Mouse (Mus musculus) regulatory T cell (primary cell): ENCODE measurements around the gene Uhrf2.
"Not testable (repeated sequence)": the region's sequence is repeated elsewhere in the genome, so short reads cannot be mapped to it uniquely, and the experiment has no call there.

Experiments used
- in situ Hi-C: fragments of 300-600 bp; cut with MboI, MseI; formaldehyde crosslinking; loops from one replicate; pipeline ENCODE4 v1.15.1; 2025; ENCODE audit warnings: high pct_unique_total_duplicates

Uhrf2 gene

DNA sequence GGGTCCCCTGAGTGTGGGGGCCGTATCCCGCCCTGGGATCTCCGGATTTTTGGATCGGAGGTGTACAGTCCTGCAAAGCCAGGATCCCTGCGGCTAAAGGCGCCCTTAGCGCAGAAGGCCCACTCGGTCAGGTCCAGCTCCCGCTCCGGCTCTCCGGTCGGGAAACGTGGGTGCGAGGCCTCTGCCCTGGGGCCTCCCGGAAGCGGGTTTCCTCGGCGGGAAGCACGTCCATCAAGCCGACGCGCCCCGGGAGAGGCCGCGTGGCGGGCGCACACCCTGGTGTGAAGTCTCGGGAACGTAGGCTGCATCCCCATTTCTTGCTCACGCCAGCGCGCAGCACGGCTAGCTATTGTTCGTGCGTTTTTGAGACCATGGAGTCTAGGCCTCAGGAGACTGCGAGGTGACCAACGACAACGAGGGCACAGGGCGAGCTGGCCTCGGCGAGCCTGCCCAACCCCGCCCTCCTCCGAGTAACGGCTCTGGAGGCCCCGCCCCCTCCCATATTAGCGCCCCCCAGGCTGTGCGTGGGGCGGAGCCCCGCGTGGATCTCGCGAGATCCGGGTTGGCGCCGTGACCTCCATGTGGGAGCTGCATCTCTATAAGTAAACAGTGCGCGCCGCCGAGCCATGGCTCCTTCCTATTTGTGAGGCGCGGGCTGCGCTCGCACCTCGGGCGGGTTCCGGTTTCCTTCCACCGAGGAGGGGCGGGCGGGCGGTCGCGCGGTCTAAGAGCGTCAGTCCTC lies at the start of gene Uhrf2:
Gene Uhrf2, plus strand, starts transcription at position 620 of the 742 bp plus-strand sequence.
- in situ Hi-C loops = no loop called here

DNA sequence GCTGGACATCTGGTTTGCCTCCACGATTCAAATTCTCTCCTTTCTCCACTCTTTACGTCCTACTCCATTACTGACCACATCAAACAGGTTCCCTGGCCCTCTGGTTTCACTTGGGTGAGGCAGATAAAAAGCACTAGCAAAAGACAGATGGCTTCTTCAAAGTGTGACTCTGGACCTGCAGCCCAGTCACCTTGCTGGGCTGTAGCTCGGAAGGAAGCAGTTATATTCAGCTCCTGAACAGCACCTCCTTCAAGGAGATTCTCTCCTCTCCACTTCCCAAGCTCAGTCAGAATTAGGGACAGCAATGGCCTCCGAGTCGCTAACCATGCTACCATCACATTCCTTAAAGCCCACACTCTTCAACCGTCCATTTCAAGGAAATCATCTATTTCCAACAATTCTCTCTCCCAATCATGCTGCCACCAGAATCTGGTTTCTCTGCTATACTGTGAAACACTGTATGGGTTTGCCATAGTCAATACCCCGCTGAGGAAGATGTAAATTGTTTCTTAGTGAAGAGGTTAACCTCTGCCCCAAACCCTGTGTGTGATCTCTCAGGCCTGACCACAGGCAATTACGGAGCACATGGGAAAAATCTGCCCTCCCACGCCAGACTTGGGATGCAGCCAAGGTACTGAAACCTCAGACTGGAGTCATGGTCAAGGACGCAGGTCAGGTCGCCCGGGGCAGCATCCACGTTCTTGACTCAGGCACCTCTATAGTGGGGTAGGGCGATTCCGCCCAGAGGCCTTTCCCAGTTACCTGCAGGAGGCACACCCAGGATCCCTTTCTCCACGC lies 45.9 kb upstream of the Uhrf2 start:
- in situ Hi-C loops = loop anchor here (10.0 kb wide), 1 partner anchor 590 kb away; no protein-coding TSS in a partner anchor

DNA sequence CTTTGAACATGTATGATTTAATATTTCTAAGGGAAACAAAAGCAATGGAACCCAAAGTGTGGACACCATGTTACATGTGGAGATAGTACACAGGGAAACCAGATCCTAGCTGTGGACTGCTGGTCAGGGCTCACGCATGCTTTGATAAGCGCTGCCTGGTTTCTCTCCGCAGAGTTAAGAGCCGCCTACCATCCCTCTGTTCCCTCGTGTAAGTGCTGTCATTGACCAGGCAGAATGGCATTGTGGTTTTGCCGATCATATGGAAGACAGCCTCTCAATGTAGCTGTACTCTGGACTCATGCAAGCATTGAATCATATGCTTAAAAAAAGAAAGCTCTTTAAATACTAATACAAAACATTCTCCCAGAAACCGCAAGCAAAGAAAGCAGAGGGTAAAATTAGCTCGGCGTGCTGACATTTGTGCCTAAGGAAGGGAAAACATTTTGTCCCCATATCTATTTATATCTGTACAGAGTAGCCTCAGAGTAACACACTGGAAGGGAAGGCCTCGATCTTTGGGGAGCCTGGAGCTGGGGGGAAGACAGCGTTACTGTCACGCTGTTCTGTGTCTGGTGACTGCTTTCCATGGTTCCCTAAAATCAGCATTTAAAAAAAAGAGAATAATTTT lies 43.7 kb upstream of the Uhrf2 start:
- in situ Hi-C loops = loop anchor here (10.0 kb wide), 1 partner anchor 588 kb away; no protein-coding TSS in a partner anchor

DNA sequence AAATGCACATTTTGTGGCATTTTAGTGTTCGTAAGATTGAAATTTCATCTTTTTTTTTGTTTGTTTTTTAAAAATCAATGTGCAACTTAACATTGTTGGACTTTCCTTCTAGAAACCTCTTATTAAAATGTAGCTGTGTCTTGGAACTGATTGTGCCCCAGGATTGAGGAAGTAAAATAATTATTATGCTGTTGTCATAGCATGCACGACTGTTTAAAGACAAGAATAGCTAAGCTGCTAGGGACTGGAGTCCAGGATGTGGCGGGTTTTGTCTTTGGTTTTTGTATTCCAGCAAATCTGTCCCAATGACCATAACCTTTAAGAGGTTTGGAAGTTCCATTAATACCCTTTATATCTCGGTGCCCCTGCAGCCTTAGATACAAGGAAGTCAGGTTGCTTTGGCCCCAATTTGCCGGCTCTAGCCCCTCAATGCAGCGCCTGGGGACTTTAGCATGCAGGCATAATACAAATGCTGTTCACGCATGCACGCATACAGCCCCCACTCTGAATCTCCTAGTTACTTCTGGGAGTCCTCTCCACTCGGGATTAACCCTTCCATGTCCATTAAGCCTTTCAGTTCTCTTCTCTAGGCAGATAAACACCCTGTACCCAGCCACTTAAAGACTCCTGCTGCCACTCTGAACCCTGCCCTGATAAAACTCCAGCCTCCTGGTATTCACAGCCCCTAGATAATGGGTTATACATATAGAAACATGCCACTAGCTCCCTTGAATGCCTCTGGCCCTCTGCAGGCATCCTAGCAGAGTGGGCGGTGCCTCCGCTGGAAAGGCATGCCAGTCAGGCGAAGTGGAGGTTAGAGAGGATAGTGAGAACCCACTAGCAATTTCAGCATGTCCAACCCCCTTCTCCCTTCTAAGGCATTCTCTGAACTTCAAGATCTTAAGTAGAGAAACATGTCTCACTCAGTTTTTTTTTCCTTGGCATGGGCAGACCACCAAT lies 29.6 kb upstream of the Uhrf2 start:
- in situ Hi-C loops = no loop called here

DNA sequence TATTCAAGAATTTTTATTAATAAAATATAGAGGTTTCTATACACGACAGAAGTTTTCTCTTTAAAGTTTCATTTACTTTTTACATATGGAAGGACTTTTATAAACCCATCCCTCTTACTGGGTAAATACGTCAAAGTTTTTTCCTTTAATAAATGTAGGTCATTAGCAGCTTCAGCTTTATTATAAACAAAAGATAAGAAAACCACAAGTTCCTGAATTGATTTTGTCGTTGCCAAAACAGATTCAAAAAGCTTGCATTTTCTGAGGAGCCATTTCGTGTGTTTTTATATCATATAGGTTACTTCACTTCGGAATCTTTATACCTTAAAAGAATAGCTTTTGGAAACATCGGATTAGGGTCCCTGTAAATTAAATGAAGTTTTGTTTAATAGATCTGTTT lies 28.8 kb upstream of the Uhrf2 start:
- in situ Hi-C loops = no loop called here

DNA sequence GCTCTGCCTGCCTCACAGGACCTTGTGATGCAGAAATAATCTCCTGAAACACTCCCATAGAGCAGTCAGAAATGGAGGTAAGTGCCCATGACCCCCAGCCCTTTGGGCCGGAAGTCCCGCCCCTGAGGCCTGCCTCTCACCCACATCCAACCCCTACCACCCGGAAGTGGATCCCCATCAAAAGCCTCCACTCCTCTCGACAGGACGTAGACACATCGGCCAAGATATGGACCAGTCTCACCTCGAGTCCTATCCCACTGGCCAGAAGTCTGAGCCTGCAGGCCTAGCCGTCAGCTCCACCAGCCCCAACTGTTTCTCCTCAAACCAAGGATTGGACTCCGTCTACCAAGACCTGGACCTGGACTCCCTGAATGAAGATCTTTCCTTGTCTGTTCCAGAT lies 26.7 kb upstream of the Uhrf2 start, which contains the start of gene Trpd52l3:
Gene Trpd52l3, plus strand, starts transcription at position 170 of the 400 bp plus-strand sequence.
- in situ Hi-C loops = no loop called here

DNA sequence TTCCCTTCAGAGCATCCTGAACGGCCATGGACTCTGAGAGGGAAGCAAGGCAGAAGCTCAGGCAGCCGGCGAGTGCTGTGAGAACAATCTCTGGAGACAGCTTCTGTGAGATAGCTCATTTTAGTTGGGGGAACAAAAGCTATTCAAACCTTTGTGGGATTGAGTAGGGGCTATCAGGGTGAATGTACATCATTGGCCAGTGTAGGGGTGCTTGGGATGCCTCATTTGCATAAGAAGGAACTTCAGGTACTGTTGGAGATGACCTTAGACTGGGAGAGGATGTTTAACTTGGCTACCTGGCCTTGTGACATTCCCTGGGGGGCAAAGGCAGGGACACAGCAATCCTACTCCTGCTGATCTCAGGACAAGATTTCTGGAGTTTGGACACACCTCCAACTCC lies 23.9 kb upstream of the Uhrf2 start:
- in situ Hi-C loops = no loop called here

DNA sequence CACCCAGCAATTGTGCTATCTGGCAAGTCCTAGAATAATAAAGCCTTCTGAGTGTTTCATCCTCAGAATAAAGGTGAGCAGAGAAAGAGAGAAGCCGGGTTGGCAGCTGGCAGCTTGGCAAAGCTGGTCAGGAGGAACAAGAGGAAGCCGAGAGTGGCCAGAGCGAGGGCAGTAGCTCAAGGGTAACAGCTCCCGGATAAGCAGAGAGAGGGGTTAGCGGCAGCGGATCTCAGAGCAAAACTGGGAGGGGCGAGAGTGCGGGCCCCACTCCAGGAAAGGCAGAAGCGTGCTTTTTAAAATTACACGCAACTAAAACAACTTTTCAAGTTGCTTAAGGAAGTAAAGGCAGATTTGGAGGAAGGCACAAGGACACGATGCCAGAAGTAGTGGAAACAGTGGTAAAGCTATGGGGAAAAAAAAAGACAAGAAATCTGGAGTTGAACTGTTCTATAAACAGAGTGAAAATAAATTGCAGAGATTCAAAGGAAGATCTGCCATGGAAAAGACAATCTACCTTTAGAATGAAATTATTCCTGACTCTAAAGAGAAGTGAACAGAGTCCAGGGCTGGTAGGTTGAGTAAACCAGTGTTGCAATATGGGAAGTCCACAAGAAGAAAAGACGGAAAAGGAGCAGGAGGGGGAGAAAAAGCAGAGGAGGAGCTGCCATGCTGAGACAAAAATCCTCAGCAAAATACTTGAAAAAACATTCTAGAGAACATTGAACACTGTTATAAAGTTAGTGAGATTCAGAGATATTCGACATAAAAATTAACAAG lies 19.6 kb upstream of the Uhrf2 start:
- in situ Hi-C loops = no loop called here

DNA sequence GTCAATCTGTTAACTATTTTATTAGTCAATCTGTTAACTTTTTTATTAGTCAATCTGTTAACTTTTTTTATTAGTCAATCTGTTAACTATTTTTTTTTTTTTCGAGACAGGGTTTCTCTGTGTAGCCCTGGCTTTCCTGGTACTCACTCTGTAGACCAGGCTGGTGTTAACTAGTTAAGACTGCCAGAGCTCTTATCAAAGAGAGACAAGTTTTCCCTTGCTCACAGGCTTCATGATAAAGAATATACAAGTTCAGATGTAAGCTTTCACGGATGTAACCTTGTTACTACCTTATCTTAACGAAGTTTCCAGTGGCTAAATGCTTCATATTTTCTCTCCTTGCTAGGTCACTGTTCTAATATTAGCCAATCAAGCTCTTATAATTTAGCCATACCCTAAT lies 16.0 kb upstream of the Uhrf2 start:
- in situ Hi-C loops = no loop called here

DNA sequence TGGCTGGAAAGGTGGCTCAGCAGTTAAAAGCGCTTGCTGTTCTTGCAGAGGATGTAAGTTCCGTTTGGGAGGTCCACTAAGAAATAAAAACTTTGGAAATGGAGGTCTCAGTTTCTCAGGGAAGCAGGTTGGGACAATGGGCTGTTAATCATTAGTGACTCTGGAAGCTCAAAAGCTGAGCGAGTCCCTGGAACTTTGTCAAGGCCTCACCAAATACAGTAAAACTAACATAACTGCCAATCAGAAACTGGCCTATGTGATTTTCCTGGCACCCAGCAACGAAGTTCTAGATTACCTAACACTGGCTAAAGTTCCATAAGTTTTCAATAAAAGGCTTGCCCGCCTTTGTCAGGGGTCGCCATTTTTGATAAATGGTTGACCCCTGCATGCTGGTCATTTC lies 14.2 kb upstream of the Uhrf2 start:
- in situ Hi-C loops = no loop called here

DNA sequence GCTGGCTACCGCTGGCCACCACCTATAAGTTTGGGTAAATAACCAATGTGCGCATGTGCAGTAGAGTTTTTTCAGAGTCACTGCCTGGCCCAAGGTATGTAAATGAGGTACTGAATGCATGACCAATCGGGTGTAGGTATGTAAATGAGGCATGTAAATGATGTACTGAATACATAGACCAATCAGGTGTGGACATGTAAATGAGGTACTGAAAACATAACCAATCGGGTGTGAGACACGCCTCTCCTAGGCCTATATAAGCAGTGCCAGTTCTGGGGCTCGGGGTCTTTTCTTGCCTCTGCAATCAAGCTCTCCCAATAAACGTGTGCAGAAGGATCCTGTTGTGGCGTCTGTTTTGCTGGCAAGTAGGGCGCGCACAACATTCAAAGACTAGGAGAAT lies 6.9 kb upstream of the Uhrf2 start:
- in situ Hi-C loops = not testable (repeated sequence)

DNA sequence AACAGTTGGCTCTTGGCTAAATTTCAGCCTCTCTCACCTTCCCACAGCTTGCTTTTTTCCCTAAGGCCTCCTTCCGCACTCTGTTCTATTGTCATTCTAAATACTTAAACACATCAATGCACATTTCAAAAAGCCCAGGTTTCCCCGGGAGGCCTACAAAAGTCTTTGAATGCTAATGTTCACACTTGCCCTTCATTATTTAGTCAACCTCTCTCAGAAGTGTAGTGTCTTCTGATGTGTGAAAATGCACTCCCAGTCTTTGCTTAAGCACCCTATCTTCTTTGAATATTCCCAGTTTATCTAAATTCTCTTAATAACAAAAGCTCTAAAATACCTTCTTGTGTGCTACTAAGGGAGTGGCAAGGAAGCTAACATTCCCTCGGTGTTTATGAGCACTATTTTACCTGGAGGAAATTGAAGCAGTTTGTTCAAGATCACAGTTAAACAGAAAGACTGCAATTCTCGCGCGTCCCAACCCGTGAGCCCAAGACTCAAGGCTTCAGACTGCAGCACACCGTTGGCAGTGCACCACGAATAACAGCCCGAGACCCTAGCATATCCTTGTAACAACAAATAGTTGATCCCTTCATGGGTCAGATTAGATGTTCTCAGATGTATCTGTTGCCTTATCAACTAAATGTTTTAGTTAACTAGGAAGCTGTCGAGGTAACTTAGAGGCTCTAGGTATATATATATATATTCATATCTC lies 1.2 kb upstream of the Uhrf2 start:
- in situ Hi-C loops = no loop called here

DNA sequence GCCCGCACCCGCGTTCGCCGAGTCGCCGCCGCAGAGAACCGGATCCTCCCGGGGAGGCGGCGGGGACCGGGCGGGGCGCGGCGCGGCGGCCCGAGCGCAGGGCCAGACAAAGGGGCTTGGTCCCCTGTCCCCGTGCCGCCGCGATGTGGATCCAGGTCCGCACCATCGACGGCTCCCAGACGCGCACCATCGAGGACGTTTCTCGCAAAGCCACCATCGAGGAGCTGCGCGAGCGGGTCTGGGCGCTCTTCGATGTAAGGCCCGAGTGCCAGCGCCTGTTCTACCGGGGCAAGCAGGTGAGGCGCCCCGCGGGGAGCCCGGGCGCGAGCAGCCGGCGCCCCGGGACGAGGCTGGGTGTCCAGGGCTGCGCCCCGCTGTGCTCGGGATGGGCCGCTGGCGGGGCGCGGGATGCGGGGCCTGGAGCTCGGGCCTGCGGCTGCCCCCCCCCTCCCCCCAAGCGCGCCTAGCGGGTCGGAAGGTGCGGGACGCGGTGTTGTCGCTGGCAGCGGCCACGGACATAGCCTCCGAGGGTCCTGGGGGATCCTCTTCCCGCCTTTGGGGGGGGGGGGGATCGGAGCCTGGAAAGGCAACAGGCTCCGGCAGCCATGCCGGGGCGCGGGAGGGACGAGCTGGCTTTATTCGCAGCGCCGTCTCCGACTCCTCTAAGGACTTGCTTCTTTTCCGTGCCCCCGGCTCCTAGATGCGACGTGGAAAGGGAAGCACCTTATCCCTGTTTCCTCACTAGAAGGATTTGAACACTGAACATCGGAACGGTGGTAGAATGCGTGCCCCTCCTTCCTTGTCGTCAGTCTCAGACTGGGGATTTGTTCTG lies 539 bp downstream of the Uhrf2 start:
- in situ Hi-C loops = no loop called here

DNA sequence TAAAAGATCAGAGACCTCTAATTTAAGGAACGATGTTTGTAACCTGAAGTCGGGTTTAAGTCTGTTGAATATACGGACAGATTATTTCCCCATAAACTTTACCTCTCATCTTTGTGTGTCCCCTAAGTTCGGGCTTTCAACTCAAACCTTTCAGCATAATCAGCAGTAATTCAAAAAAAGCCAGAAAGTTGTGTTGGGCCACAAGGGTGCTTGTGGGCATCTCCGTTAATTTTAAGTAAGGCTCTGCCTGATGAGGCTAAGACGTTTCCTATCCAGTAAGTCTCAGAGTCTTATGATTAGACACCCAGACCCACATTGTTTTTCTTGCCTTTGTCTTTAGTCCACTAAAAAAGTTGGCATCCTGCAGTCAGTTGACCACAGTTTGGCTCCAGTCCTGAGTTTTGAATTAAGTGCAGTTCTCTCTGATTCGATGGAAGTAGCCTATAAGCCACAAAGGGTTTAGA lies 1.2 kb downstream of the Uhrf2 start:
- in situ Hi-C loops = no loop called here

DNA sequence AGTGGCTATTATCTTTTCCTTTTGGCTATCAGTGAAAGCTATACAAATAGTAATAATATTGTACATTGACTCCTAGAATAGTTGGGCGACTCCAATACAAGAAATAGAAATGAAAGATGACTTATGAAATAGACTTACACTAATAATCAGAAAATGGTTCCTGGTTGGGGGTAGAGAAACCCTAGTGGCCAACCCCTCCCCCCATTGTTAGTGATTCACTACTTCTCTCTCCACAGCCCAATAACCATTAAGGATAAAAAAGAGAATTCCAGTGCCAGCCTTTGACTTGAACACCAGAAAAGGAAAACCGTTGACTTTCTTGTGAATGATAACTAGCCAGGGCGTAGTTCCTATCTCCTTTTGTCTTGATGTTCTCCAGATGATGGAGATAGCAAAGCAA lies 1.9 kb downstream of the Uhrf2 start:
- in situ Hi-C loops = no loop called here

DNA sequence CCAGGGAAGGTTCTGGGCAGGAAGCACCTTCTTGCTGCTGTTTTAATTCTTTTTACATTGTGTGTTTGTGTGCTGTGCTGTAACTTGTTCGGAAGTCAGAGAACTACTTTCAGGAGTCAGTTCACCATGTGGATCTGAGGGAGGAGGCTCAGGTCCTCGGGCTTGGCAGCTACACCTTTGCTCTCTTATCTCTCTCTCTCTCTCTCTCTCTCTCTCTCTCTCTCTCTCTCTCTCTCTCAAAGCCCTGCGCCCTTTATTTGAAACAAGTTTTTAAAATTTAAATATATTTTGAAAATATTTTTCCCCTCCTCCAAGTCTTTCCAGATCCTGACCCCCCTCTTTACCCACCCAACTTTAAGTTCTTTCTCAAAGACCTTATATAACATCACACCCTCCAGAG lies 5.0 kb downstream of the Uhrf2 start:
- in situ Hi-C loops = no loop called here

DNA sequence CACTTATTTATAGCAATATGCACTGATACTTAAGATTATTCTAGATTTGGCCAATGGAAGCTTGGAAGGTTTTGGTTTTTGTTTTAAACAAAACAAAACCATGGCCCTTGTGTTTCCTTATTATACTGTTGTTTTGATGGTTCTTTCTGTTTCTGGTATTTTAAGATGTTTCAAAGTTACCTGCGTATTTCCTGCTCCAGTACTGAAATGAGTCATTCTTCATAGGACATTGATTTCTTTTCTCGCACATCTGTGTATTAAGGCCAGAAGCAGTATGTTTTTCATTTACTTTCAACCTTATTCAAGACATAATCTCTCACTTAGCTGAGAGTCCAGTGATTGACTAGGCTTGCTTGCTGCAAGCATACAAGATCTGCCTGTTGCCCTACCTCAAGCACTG lies 13.4 kb downstream of the Uhrf2 start:
- in situ Hi-C loops = no loop called here

DNA sequence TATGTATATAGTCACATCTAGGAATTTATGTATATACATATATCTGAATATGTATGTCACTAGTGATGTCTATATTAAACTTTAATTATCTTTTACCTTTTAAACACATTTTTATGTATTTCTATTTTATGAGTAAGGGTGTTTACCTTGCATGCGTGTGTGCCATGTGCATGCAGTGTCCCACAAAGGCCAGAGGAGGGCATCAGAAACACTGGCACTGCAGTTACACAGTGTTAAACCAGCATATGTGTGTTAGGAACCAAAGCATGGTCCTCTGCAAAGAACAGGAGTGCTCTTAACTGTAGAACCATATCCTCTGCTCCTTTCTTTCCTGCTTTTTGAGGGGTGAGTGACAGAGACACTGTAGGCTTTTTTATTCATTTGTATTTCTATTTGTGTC lies 14.3 kb downstream of the Uhrf2 start:
- in situ Hi-C loops = no loop called here

DNA sequence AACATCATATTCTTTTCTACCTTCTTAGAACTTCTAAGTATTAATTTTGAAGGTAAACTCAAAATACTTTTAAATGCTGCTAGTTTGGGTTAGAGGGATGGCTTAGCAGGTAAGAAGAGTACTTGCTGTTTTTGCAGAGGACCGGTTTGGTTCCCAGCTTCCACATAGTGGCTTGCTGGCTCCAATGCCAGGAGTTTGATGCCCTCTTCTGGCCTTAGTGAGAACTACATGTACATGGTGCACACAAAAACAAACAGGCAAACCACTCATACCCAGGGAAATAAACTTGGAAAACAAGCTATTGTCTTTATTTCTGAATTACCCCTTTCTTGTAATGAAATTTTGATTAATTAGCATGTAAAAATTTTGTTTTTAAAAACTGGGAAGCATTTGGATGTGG lies 15.5 kb downstream of the Uhrf2 start:
- in situ Hi-C loops = no loop called here
